Mouse (Mus musculus) T-helper 17 cell (primary cell): Measurements from ENCODE around the gene Cacna1d.

Experiments
- in situ Hi-C, 2 experiments: fragments of 300-600 bp; cut with MboI, MseI; formaldehyde crosslinking; loops; 1 replicate in 1 of 2; 2 replicates in 1 of 2; pipeline ENCODE4 v1.15.1; 2025; ENCODE audit warnings: high pct_unique_total_duplicates in 2 of 2

Gene Cacna1d

GRCm38 (mm10) chr14:30340140-30340539 is 151.1 kb downstream of the Cacna1d start:
- in situ Hi-C loops: no loop called here

- in situ Hi-C loops: no loop called here
These were observed 159.4 kb downstream of the Cacna1d start for GRCm38 (mm10) chr14:30331856-30332255.

GRCm38 (mm10) chr14:30330416-30331181 is 160.7 kb downstream of the Cacna1d start:
- in situ Hi-C loops: no loop called here

GRCm38 (mm10) chr14:30329109-30329508 is 162.1 kb downstream of the Cacna1d start:
- in situ Hi-C loops: no loop called here

GRCm38 (mm10) chr14:30327452-30327851 is 163.8 kb downstream of the Cacna1d start:
- in situ Hi-C loops: no loop called here

GRCm38 (mm10) chr14:30327051-30327450 is 164.2 kb downstream of the Cacna1d start:
- in situ Hi-C loops: no loop called here

- in situ Hi-C loops: no loop called here
These were observed 165.0 kb downstream of the Cacna1d start for GRCm38 (mm10) chr14:30326226-30326625.

- in situ Hi-C loops: no loop called here
These were observed 166.3 kb downstream of the Cacna1d start for GRCm38 (mm10) chr14:30324994-30325393.

- in situ Hi-C loops: no loop called here
These were observed 172.4 kb downstream of the Cacna1d start for GRCm38 (mm10) chr14:30318715-30319437.

GRCm38 (mm10) chr14:30318293-30318692 is 173.0 kb downstream of the Cacna1d start:
- in situ Hi-C loops: no loop called here

- in situ Hi-C loops: no loop called here
These were observed 173.6 kb downstream of the Cacna1d start for GRCm38 (mm10) chr14:30317616-30318015.

- in situ Hi-C loops: no loop called here
These were observed 179.9 kb downstream of the Cacna1d start for GRCm38 (mm10) chr14:30311206-30311889.

GRCm38 (mm10) chr14:30310236-30310635 is 181.0 kb downstream of the Cacna1d start:
- in situ Hi-C loops: no loop called here

- in situ Hi-C loops: no loop called here
These were observed 185.0 kb downstream of the Cacna1d start for GRCm38 (mm10) chr14:30306221-30306620.

GRCm38 (mm10) chr14:30299946-30300345 is 191.3 kb downstream of the Cacna1d start:
- in situ Hi-C loops: no loop called here

GRCm38 (mm10) chr14:30297492-30297891 is 193.8 kb downstream of the Cacna1d start:
- in situ Hi-C loops: no loop called here

GRCm38 (mm10) chr14:30292135-30292463 is 199.2 kb downstream of the Cacna1d start:
- in situ Hi-C loops: no loop called here

GRCm38 (mm10) chr14:30291389-30292134 is 199.7 kb downstream of the Cacna1d start:
- in situ Hi-C loops: no loop called here

- in situ Hi-C loops: no loop called here
These were observed 206.8 kb downstream of the Cacna1d start for GRCm38 (mm10) chr14:30284446-30284845.

- in situ Hi-C loops: no loop called here
These were observed 207.2 kb downstream of the Cacna1d start for GRCm38 (mm10) chr14:30284022-30284421.

GRCm38 (mm10) chr14:30275572-30275971 is 215.7 kb downstream of the Cacna1d start:
- in situ Hi-C loops: no loop called here

- in situ Hi-C loops: no loop called here
These were observed 218.3 kb downstream of the Cacna1d start for GRCm38 (mm10) chr14:30272976-30273375.
